Mouse (Mus musculus) hindbrain, embryonic 14.5 days (tissue): ENCODE data around the gene Polm. TPM values are rescaled to one million over a fixed set of nuclear protein-coding genes. Genes with fewer than 3 reads are reported as not detected.

Experiments
- ATAC-seq: fragments of 200-750 bp; cut with Nextera tagmentation; 2 replicates; pipeline ENCODE4 v1.8.0; 2017; ENCODE audit warnings: moderate number of reproducible peaks, mild to moderate bottlenecking, moderate TSS enrichment, moderate library complexity; ENCODE audit not compliant: low FRiP score
- DNase-seq: peaks from one replicate; pipeline ENCODE4 v3.0.0-alpha.2; 2015; ENCODE audit warnings: low spot score
- H3K27ac ChIP-seq: fragments of 300-500 bp; sonication (generic); 2 replicates; pipeline ENCODE4 v1.5.1; 2014; ENCODE audit warnings: mild to moderate bottlenecking, moderate library complexity
- H3K27me3 ChIP-seq: fragments of 300-500 bp; sonication (generic); 2 replicates; pipeline ENCODE4 v1.6.1; 2014; ENCODE audit warnings: mild to moderate bottlenecking, low read length, mixed read lengths; ENCODE audit not compliant: control insufficient read depth, insufficient read depth
- H3K36me3 ChIP-seq: fragments of 300-500 bp; sonication (generic); replicated peaks from 2 replicates; pipeline ENCODE4 v1.6.1; 2014; ENCODE audit not compliant: control insufficient read depth, insufficient read depth
- H3K4me1 ChIP-seq: fragments of 300-500 bp; sonication (generic); replicated peaks from 2 replicates; pipeline ENCODE4 v1.6.1; 2014; ENCODE audit warnings: antibody characterized with exemption, low read length, mixed read lengths; ENCODE audit not compliant: control insufficient read depth, insufficient read depth
- H3K4me2 ChIP-seq: fragments of 300-500 bp; sonication (generic); replicated peaks from 2 replicates; pipeline ENCODE4 v1.6.1; 2014; ENCODE audit warnings: mild to moderate bottlenecking, moderate library complexity
- H3K4me3 ChIP-seq: fragments of 300-500 bp; sonication (generic); replicated peaks from 2 replicates; pipeline ENCODE4 v1.5.1; 2014; ENCODE audit warnings: mild to moderate bottlenecking, low read length
- H3K9ac ChIP-seq: fragments of 300-500 bp; sonication (generic); 2 replicates; pipeline ENCODE4 v1.6.1; 2014
- H3K9me3 ChIP-seq: fragments of 300-500 bp; sonication (generic); 2 replicates; pipeline ENCODE4 v1.6.1; 2016; ENCODE audit warnings: low read length; ENCODE audit not compliant: control insufficient read depth
- WGBS: fragments of 180-500 bp; shearing (Covaris S2); extraction: QIAGEN DNeasy Blood & Tissue Kit; methylation state at CpG from one replicate; pipeline ENCODE4 v1.1.7; 2014; 5-methylcytosine and 5-hydroxymethylcytosine counted together
- polyA plus RNA-seq: library from polyadenylated mRNA; unstranded; fragments of >200 nt; fragmentation: Nextera tagmentation; extraction: Ambion mirVana; gene quantifications from 2 replicates; pipeline ENCODE4 v1.2.1, GENCODE M21; 2014

Gene Polm
- polyA plus RNA-seq, 1 experiment from 2014 or later = 4.7 TPM

GRCm38 (mm10) chr11:5872707-5873106 lies 34.9 kb upstream of the Polm start:
- DNase-seq = no peak
- H3K4me3 ChIP-seq = no peak overlapping the region
- H3K9me3 ChIP-seq = no peaks in the 10 kb centered on the region
- peaks cover 9% of the 10 kb centered on the region; the same call in 1 of the 2 replicates for H3K4me1 ChIP-seq
- WGBS = 95% methylated on average over 11 of the region's 11 CpGs
- H3K27me3 ChIP-seq = no peaks in the 10 kb centered on the region
- H3K9ac ChIP-seq = no peak overlapping the region
- no peak for ATAC-seq
- no peak overlapping the region for H3K4me2 ChIP-seq
- H3K36me3 ChIP-seq = peaks cover 44% of the 10 kb centered on the region
- no peak overlapping the region for H3K27ac ChIP-seq

- H3K4me2 ChIP-seq = no peak overlapping the region
- no peak overlapping the region for H3K27ac ChIP-seq
- no peak overlapping the region for H3K4me3 ChIP-seq
- no peaks in the 10 kb centered on the region for H3K9me3 ChIP-seq
- peaks cover 44% of the 10 kb centered on the region for H3K36me3 ChIP-seq
- WGBS = 89% methylated on average over 16 of the region's 16 CpGs
- ATAC-seq (no peak), DNase-seq (no peak)
- no peak overlapping the region for H3K9ac ChIP-seq
- H3K27me3 ChIP-seq = no peaks in the 10 kb centered on the region
- H3K4me1 ChIP-seq = no peaks in the 10 kb centered on the region
Observed at GRCm38 (mm10) chr11:5870069-5870468, 32.3 kb upstream of the Polm start.

- Histone ChIP-seq H3K36me3 (peaks cover 38% of the 10 kb centered on the region), H3K4me3 (no peak overlapping the region), H3K27ac (no peak overlapping the region), H3K9me3 (no peaks in the 10 kb centered on the region), H3K4me1 (no peaks in the 10 kb centered on the region), H3K4me2 (no peak overlapping the region), H3K9ac (no peak overlapping the region), H3K27me3 (no peaks in the 10 kb centered on the region)
- no peak for DNase-seq
- ATAC-seq = no peak
- 94% methylated on average over 16 of the region's 16 CpGs for WGBS
Observed at GRCm38 (mm10) chr11:5869331-5869730, 31.5 kb upstream of the Polm start.

- 91% methylated on average over 12 of the region's 12 CpGs for WGBS
- no peak overlapping the region for H3K27ac ChIP-seq
- peaks cover 28% of the 10 kb centered on the region for H3K36me3 ChIP-seq
- no peak overlapping the region for H3K4me3 ChIP-seq
- DNase-seq (no peak), ATAC-seq (no peak)
- H3K9ac ChIP-seq = no peak overlapping the region
- no peaks in the 10 kb centered on the region for H3K4me1 ChIP-seq
- no peak overlapping the region for H3K4me2 ChIP-seq
- H3K27me3 ChIP-seq = peaks cover 2% of the 10 kb centered on the region; the same call in 1 of the 2 replicates
- H3K9me3 ChIP-seq = no peaks in the 10 kb centered on the region
Observed at GRCm38 (mm10) chr11:5868324-5868723, 30.5 kb upstream of the Polm start.

- H3K9ac ChIP-seq = no peak overlapping the region
- ATAC-seq (no peak), DNase-seq (no peak)
- H3K4me3 ChIP-seq = no peak overlapping the region
- H3K4me1 ChIP-seq = no peaks in the 10 kb centered on the region
- peaks cover 13% of the 10 kb centered on the region for H3K27me3 ChIP-seq
- WGBS = 100% methylated on average over 2 of the region's 2 CpGs
- H3K27ac ChIP-seq = no peak overlapping the region
- no peaks in the 10 kb centered on the region for H3K9me3 ChIP-seq
- no peak overlapping the region for H3K4me2 ChIP-seq
- peaks cover 17% of the 10 kb centered on the region for H3K36me3 ChIP-seq
Observed at GRCm38 (mm10) chr11:5867196-5867595, 29.4 kb upstream of the Polm start.

GRCm38 (mm10) chr11:5862394-5863105 lies 24.7 kb upstream of the Polm start:
- H3K9me3 ChIP-seq = no peaks in the 10 kb centered on the region
- DNase-seq = no peak
- H3K4me1 ChIP-seq = 0 out of 2 replicates have a peak, but pooled peaks cover 6% of the 10 kb centered on the region
- ATAC-seq = no peak
- peaks cover 35% of the 10 kb centered on the region for H3K27me3 ChIP-seq
- no peaks in the 10 kb centered on the region for H3K36me3 ChIP-seq
- H3K4me3 ChIP-seq = peak overlapping the region; percentile 31
- H3K4me2 ChIP-seq = peak overlapping the region; percentile 51
- WGBS = 23% methylated on average over 15 of the region's 15 CpGs
- H3K27ac ChIP-seq = no peak overlapping the region
- H3K9ac ChIP-seq = no peak overlapping the region

GRCm38 (mm10) chr11:5861678-5862393 lies 24.0 kb upstream of the Polm start, which contains the start of gene Aebp1:
Aebp1 (plus strand) TSS chr11:5861947.
- Histone ChIP-seq H3K27ac (no peak within 1 kb of the TSS), H3K9ac (peak within 1 kb of the TSS; percentile 29; the same call in 1 of the 2 replicates), H3K4me1 (0 out of 2 replicates have a peak, but pooled peaks cover 6% of the 10 kb centered on the region), H3K27me3 (peaks cover 35% of the 10 kb centered on the region), H3K9me3 (no peaks in the 10 kb centered on the region), H3K4me2 (peak within 1 kb of the TSS; percentile 51), H3K36me3 (no peaks in the 10 kb centered on the region), H3K4me3 (peak within 1 kb of the TSS; percentile 31)
- no peak for DNase-seq
- 4% methylated on average over 56 of the region's 59 CpGs for WGBS
- ATAC-seq = peak; percentile 37; the same call in 1 of the 2 replicates

- H3K36me3 ChIP-seq = no peaks in the 10 kb centered on the region
- H3K27me3 ChIP-seq = peaks cover 35% of the 10 kb centered on the region
- 0 out of 2 replicates have a peak, but pooled peaks cover 6% of the 10 kb centered on the region for H3K4me1 ChIP-seq
- no peak overlapping the region for H3K4me3 ChIP-seq
- no peak overlapping the region for H3K4me2 ChIP-seq
- WGBS = 54% methylated on average over 6 of the region's 6 CpGs
- no peak for DNase-seq
- no peak overlapping the region for H3K27ac ChIP-seq
- no peak overlapping the region for H3K9ac ChIP-seq
- no peak for ATAC-seq
- H3K9me3 ChIP-seq = no peaks in the 10 kb centered on the region
Observed at GRCm38 (mm10) chr11:5860639-5861038, 22.8 kb upstream of the Polm start.

- no peak for DNase-seq
- Histone ChIP-seq H3K4me1 (0 out of 2 replicates have a peak, but pooled peaks cover 6% of the 10 kb centered on the region), H3K27ac (no peak overlapping the region), H3K4me2 (no peak overlapping the region), H3K9me3 (no peaks in the 10 kb centered on the region), H3K9ac (no peak overlapping the region), H3K36me3 (no peaks in the 10 kb centered on the region), H3K4me3 (no peak overlapping the region), H3K27me3 (peaks cover 35% of the 10 kb centered on the region)
- ATAC-seq = no peak
- 83% methylated on average over 13 of the region's 13 CpGs for WGBS
Observed at GRCm38 (mm10) chr11:5859883-5860550, 22.2 kb upstream of the Polm start.
